Mouse (Mus musculus) regulatory T cell (primary cell): Measurements from ENCODE around the gene Opcml.

Experiments used
- in situ Hi-C: fragments of 300-600 bp; cut with MboI, MseI; formaldehyde crosslinking; loops from one replicate; pipeline ENCODE4 v1.15.1; 2025; ENCODE audit warnings: high pct_unique_total_duplicates

Opcml gene

GRCm38 (mm10) chr9:27790725-27791638, at the start of gene Opcml:
Opcml (plus strand) TSS chr9:27790775.
- in situ Hi-C loops: no loop called here

DNA sequence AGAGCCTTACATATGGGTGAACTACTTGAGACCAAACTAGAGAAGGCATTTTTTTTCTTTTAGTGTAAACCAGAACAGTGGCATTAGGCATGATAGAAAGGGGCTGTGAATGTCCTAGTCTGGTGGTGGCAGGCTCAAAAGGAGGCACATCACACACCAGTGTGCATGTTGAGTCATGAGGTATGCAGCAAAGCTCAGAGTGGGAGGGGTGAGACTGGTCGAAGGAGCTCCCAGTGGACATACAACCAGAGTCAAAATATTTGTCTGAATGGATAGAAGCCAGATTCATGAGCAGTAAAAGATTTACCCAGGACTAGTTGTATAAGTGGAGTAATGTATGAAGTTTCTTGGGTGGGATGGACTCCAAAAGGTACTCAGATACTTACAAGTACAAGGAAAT, 31.9 kb upstream of the Opcml start:
- in situ Hi-C loops: no loop called here

DNA sequence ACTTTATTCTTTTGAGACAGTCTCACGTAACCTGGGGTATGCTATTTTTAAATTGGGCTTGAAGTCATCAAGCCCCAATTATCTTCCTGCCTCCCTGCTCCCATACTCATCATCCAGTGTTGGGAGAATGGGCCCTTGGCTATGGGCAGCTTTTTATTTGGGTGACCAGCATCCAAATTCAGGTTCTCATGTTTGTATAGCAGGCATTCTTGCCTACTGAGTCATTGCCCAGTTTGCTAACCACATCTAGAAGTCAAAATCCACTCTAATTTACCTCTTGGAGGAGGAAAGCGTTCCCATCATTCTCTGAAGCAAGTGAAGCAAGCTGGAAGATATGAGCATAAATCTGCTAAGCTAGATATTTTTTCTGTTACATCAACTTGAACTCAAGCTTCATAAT, 29.4 kb upstream of the Opcml start:
- in situ Hi-C loops: no loop called here

- in situ Hi-C loops: no loop called here
These were observed 24.1 kb upstream of the Opcml start for GRCm38 (mm10) chr9:27766446-27766845.

DNA sequence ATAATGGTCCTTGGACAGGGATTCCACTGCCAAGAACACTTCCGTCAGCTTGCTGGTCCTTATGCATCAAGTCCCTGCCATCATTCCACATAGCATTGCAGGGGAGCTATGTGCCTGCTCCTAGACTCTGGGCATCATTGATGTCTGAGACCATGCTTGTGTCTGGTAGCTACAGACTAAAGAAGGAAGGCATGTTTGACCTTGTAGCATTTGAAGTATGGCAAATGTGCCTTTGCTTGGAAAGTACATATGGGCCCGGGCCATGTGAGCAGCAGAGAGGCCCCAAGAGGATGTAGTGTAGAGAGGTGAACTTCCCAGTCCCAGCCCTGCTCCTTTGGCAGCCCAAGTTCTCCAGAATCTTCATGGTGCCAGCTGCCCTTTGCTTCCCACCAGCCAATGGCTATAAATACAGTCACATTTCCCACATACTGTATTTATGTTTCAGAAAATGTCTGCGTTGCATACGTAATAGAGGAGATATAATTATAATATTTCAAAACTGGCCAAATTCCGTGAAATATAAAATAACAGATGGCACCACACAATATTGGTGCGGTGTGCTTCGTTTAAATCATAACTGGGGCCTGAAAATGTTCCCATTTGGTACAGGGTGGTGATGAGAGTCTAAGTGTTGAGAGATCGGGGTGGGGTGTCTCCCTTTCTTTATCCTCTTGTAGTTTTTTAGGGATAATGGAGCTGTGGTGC, 23.2 kb upstream of the Opcml start:
- in situ Hi-C loops: no loop called here

GRCm38 (mm10) chr9:27768788-27769187, 21.8 kb upstream of the Opcml start:
- in situ Hi-C loops: no loop called here

GRCm38 (mm10) chr9:27781291-27781993, 9.1 kb upstream of the Opcml start:
- in situ Hi-C loops: no loop called here

DNA sequence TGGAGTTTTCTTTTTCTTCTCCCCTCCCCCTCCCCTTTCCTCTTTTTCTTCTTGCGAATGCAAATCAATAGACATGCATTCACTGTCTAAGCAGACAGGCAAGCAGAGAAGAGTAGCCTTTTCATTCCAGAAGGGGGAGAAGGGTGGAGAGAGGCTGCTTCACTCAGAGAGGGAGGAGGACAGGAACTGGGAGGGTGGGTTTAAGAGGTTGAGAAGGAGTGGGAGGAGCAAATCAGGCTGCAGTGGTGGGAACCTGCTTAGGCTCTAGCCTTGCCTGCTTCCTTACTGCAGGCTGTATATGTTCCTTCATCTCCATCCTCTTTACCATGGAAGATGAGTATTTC, 8.6 kb upstream of the Opcml start:
- in situ Hi-C loops: no loop called here

DNA sequence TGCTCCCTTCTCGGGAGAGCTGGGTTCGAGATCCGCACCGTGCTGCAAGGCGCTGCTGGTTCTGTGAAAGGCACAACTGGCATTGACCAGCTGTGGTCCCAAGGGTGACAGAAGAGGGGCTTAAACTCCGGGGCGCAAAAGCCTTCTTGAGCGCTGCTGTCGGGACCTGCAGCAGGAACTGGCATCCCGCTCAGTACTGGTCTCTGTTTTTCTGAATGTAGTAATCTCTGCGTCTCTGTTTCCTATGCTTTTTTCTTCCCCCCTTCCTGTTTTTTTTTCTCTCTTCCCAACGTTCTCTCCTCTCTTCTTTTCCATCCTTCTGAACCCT, 1.0 kb downstream of the Opcml start:
- in situ Hi-C loops: no loop called here

DNA sequence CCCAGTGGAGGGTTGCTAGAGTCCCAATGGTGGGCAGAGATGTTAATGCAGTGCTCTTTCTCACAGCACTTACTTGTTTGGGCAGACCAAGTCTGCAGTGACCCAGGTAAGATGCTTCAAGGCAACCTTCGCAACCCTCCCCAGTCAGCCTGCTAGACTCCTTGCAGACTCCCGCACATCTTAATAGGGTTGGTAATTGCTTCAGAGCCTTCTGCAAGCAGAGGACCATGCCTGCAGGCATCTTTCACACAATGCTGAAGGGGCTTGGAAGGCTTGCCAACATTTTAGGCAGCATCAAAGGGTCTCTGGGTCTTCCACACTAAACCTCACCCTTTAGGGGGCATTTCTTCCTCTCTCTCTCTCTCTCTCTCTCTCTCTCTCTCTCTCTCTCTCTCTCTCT, 1.7 kb downstream of the Opcml start:
- in situ Hi-C loops: no loop called here

DNA sequence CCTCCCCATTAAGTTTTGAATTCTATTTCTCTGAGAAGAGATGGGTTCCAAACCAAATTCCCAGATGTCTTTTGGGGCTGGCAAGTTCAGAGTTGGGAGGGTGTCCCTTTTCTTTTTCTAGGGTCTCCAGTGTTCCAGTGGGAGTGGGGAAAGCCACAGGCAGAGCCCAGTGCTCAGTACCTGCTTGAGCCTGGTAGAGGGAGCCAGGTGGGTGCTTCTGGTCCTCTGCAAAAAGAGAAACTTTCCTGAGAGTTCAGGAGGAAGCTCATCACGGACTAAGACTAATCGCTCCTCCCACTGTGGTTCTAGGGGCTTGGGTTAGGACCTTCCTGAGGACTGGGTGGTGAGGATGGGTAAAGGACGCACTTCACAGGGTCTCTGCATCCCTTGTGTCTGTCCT, 2.4 kb downstream of the Opcml start:
- in situ Hi-C loops: no loop called here

DNA sequence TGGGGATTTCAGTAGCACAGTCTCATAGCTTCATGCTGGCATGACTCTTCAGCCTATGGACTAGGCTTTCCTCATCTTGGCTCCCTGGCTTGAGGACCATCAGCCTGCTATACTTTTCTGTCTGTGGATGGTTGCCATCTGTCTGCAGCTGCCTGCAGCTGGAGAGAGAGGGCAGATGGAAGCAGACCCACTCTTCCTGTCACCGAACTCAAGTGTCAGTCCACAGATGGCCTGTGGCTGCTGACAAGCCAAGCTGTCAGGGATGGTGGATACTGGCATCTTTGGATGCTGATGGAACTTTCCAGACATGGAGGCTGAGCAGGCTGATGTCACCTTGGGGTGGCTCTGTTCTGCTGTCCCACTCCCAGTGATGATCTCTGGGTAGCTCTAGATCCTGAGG, 6.0 kb downstream of the Opcml start:
- in situ Hi-C loops: no loop called here

DNA sequence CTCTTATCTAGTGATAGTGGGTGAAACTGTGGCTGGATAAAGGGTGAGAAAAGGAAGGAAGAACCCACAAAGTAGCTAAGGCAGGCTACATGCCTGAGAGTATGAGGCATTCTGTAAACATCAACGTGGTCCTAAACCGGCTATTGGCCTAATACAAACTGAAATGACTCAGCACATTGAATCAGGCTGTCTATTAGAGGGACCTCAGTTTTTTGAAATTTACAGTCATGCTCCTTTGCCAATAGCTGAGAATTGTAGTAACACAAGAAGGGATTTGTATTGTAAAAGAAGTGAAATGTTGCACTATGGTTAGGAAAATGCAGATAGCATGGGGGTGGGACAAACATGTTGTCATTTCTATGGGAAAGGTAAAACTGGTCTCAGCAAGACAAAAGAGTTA, 10.4 kb downstream of the Opcml start:
- in situ Hi-C loops: no loop called here

DNA sequence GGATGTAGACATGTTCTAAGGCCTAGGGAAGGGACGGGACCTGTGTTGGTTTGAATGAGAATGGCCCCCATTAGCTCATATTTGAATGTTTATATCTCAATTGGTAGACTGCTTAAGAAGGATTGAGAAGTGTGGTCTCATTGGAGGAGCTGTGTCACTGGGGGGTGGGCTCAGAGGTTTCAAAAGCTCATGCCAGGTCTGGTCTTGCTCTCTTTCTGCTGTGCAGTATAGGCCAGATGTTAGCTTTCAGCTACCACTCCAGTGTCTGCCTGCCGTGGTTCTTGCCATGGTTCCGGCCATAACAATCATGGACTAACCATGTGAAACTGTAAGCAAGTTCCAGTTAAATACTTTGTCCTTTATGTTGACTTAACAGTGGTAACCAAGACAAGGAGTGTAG, 11.2 kb downstream of the Opcml start:
- in situ Hi-C loops: no loop called here

GRCm38 (mm10) chr9:27802379-27802778, 11.8 kb downstream of the Opcml start:
- in situ Hi-C loops: no loop called here

GRCm38 (mm10) chr9:27804461-27804860, 13.9 kb downstream of the Opcml start:
- in situ Hi-C loops: no loop called here

DNA sequence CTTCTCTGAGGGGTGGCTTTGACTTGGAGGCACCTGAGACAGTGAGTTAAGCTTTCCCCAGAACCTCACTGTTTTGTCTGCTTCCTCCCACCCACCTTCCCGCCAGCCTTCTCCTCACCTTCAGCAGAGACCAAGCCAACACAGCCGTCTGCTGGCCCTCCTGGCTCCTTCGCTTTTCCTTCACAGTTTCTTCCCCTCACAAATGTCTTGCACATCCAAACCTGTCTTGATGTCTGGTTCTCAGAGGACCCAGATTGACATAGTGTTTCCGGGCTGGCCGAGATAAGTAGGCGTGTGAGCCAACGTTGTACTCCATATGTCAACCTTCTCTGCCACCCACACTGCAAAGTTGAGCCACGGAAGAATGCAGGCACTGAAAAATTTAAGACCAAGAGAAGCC, 19.2 kb downstream of the Opcml start:
- in situ Hi-C loops: no loop called here

- in situ Hi-C loops: no loop called here
These were observed 22.7 kb downstream of the Opcml start for GRCm38 (mm10) chr9:27813207-27813790.

GRCm38 (mm10) chr9:27814161-27814560, 23.6 kb downstream of the Opcml start:
- in situ Hi-C loops: no loop called here

DNA sequence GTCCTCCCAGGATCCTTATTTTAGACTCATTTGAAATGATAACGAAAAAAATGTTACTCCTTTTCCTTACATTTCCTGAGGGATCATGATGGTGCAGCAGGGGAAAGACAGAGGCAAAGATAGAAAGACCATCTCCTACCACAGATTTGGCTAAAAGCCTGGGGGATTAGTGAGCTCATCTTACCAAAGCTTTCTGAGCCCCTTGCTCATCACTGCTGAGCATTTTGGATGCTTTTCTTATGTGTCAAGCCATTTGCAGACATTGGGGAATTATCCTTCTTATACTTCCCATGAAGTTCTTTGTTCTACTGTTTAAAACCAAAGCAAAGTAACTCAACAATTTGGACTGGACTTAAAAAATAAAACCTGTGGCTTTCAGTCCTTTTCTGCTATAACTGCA, 30.6 kb downstream of the Opcml start:
- in situ Hi-C loops: no loop called here

DNA sequence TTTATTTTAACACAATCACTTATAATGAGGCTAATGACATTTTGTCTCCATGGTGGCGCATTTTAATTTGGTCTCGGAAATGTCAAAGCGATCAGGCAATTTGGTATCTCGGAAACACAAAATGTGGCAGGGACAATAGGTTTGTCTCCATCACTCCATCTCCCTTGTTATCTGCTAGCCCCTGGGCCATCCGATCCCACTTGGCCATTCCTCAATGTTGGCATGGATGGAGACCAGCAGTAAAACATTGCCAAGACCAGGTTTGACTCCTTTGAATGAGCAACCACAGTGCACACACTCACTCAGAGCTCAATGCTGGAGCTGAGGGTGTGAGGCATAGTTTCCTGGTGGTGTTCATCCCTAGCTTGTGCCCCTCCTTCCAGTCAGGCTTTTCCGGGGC, 32.1 kb downstream of the Opcml start:
- in situ Hi-C loops: no loop called here

GRCm38 (mm10) chr9:27824424-27824823, 33.8 kb downstream of the Opcml start:
- in situ Hi-C loops: no loop called here
